Mouse (Mus musculus): ENCODE data around the gene Acvr1b. TPM values are rescaled to one million over a fixed set of nuclear protein-coding genes. Genes with fewer than 3 reads are reported as not detected.

The Acvr1b gene
- polyA plus RNA-seq, 1 experiment from 2014 or later = 22.4 TPM

DNA sequence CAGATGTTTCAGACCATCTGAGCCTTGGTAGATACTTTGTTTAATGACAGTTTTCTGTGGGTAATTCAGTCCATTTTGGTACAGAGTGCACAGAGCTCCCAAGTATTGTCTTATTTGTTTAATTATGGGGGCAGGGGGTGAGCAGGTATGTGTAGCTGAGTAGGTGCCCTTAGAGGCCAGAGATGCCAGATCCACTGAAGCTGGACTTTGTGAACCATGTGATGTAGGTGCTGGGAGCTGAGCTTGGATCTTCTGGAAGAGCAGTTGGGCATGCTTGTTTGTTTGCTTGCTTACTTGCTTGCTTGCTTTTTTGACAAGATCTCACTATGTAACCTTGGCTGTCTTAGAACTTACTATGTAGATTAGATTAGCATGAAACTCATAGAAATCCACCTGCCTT is 23.1 kb downstream of the Acvr1b start:
- Histone ChIP-seq H3K9me3 (ENCODE audit: control insufficient read depth, low read length) (no peaks in the 10 kb centered on the region), H3K36me3 (ENCODE audit: control insufficient read depth, insufficient read depth, low read length) (peaks cover 46% of the 10 kb centered on the region)

DNA sequence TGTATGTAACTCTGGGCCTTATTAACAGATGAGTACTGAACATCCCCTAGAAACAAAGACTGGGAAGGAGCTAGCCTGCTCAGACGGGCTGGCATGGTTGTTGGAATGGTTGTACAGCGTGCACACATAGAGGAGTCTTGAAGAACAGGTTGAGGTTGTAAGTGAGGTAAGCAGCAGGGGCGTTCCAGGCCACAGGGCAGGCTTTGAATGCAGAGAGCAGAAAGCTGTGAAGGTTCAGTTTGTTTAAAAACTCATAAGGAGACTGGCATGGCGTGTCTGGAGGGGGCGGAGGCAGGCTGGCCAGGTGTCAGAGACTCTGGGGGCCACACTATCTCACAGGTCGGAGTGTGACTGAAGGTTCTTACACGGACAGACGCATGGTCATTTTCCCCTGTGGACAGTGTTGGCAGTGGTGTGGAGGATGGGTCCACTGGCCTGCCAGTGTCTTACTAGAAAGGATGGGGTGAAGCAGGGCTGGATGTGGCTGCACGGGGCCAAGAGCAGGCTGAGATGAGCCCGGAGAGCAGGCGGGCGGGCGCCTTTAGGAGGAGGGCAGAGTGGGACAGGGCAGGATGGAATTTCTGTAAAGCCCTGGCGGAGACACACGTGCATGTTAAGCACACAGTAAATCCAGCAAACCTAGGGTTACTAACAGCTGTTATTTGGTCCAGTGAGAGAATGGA is 23.8 kb downstream of the Acvr1b start:
- Histone ChIP-seq H3K9me3 (ENCODE audit: control insufficient read depth, low read length) (no peaks in the 10 kb centered on the region), H3K4me3 (ENCODE audit: low read length) (no peak overlapping the region), H3K9ac (ENCODE audit: low read depth, low read length) (no peak overlapping the region), H3K36me3 (ENCODE audit: control insufficient read depth, insufficient read depth, low read length) (peaks cover 53% of the 10 kb centered on the region), H3K27ac (ENCODE audit: low read depth, low read length) (no peak overlapping the region), H3K4me1 (ENCODE audit: control insufficient read depth, insufficient read depth, low read depth, low read length) (peaks cover 5% of the 10 kb centered on the region; the same call in 1 of the 2 replicates), H3K27me3 (replicated peaks; ENCODE audit: control insufficient read depth, insufficient read depth, low read length) (no peaks in the 10 kb centered on the region), H3K4me2 (ENCODE audit: low read length) (no peak overlapping the region)
- ATAC-seq = 0 out of 2 replicates have a peak, but pooled peaks have one; percentile 16
- WGBS = 91% methylated on average over 15 of the region's 15 CpGs

More for the DNA sequence above, 23.1 kb downstream of the Acvr1b start:
- no peak overlapping the region for H3K27ac ChIP-seq (ENCODE audit: low read depth, low read length)
- ATAC-seq = no peak
- H3K4me1 ChIP-seq (ENCODE audit: control insufficient read depth, insufficient read depth, low read depth, low read length) = peaks cover 11% of the 10 kb centered on the region
- H3K27me3 ChIP-seq (replicated peaks; ENCODE audit: control insufficient read depth, insufficient read depth, low read length) = no peaks in the 10 kb centered on the region
- no peak overlapping the region for H3K4me2 ChIP-seq (ENCODE audit: low read length)
- no peak overlapping the region for H3K9ac ChIP-seq (ENCODE audit: low read depth, low read length)
- no peak overlapping the region for H3K4me3 ChIP-seq (ENCODE audit: low read length)

DNA sequence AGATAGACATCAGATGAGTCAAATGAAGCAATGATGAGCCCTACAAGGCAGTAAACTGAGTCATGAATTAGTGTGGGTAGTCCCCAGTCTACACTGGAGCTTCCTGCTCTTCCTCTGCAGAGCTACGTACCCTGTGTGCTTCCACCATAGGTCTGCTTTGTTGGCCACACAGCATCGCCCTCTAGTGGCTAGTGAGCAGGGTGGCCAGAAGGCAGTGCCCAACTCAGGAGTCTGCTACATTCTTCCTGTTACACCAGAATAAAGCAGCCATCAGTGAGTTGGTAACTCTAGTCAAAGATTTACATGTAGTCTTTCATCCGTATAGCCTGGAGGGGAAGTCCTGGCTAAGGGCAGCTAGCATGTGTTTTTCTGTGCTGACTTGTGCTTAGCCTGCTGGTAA is 24.4 kb downstream of the Acvr1b start:
- H3K9ac ChIP-seq (ENCODE audit: low read depth, low read length) = no peak overlapping the region
- no peaks in the 10 kb centered on the region for H3K9me3 ChIP-seq (ENCODE audit: control insufficient read depth, low read length)
- H3K4me1 ChIP-seq (ENCODE audit: control insufficient read depth, insufficient read depth, low read depth, low read length) = 0 out of 2 replicates have a peak, but pooled peaks cover under 1% of the 10 kb centered on the region
- H3K27ac ChIP-seq (ENCODE audit: low read depth, low read length) = no peak overlapping the region
- peaks cover 58% of the 10 kb centered on the region for H3K36me3 ChIP-seq (ENCODE audit: control insufficient read depth, insufficient read depth, low read length)
- H3K4me2 ChIP-seq (ENCODE audit: low read length) = no peak overlapping the region
- no peak overlapping the region for H3K4me3 ChIP-seq (ENCODE audit: low read length)
- no peaks in the 10 kb centered on the region for H3K27me3 ChIP-seq (replicated peaks; ENCODE audit: control insufficient read depth, insufficient read depth, low read length)
- 21% methylated on average over 3 of the region's 3 CpGs for WGBS
- ATAC-seq = peak; percentile 76

DNA sequence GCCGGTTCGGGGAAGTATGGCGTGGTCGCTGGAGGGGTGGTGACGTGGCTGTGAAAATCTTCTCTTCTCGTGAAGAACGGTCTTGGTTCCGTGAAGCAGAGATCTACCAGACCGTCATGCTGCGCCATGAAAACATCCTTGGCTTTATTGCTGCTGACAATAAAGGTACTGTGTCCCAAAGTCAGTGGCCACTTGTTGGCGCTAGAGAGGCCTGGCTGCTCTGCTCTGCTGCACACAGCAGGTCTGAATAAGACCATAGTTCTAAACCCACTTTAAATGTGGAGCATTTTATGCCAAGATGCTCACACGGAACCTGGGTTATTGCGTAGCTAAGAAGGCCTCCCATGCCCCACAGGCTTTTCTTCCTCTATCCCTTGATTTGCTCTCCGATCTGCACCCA is 25.0 kb downstream of the Acvr1b start:
- no peak for ATAC-seq

DNA sequence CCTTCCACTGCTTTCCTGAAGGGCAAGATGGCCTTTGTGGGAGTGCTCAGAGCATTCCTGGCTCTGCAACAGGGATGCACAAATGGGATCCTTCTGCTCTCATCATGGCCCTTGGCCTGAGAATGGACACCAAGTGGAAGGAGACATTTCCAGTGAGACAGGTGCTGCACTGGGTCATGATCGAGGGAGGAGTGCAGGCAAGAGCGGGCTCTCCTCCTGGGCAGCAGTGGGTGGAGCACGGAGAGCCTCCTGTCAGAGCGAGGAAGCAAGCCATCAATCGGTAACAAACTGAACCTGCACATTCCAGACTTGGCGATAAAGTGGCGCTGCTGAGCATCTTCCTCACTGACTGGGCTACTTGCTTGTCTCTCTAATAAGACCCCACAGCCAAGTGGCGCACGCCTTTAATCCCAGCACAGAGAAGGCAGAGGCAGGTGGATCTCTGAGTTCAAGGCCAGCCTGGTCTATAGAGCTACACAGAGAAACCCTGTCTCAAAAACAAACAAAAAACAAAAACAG is 27.0 kb downstream of the Acvr1b start:
- Histone ChIP-seq H3K9ac (ENCODE audit: low read depth, low read length) (no peak overlapping the region), H3K4me2 (ENCODE audit: low read length) (no peak overlapping the region), H3K27ac (ENCODE audit: low read depth, low read length) (no peak overlapping the region), H3K4me3 (ENCODE audit: low read length) (no peak overlapping the region), H3K9me3 (ENCODE audit: control insufficient read depth, low read length) (no peaks in the 10 kb centered on the region), H3K27me3 (replicated peaks; ENCODE audit: control insufficient read depth, insufficient read depth, low read length) (no peaks in the 10 kb centered on the region), H3K4me1 (ENCODE audit: control insufficient read depth, insufficient read depth, low read depth, low read length) (no peaks in the 10 kb centered on the region), H3K36me3 (ENCODE audit: control insufficient read depth, insufficient read depth, low read length) (peaks cover 52% of the 10 kb centered on the region)
- 99% methylated on average over 9 of the region's 9 CpGs for WGBS
- no peak for ATAC-seq

More for the DNA sequence above, 25.0 kb downstream of the Acvr1b start:
- no peaks in the 10 kb centered on the region for H3K4me1 ChIP-seq (ENCODE audit: control insufficient read depth, insufficient read depth, low read depth, low read length)
- no peak overlapping the region for H3K4me2 ChIP-seq (ENCODE audit: low read length)
- WGBS = 82% methylated on average over 14 of the region's 14 CpGs
- no peak overlapping the region for H3K9ac ChIP-seq (ENCODE audit: low read depth, low read length)
- H3K27ac ChIP-seq (ENCODE audit: low read depth, low read length) = no peak overlapping the region
- peaks cover 59% of the 10 kb centered on the region for H3K36me3 ChIP-seq (ENCODE audit: control insufficient read depth, insufficient read depth, low read length)
- no peak overlapping the region for H3K4me3 ChIP-seq (ENCODE audit: low read length)
- no peaks in the 10 kb centered on the region for H3K9me3 ChIP-seq (ENCODE audit: control insufficient read depth, low read length)
- no peaks in the 10 kb centered on the region for H3K27me3 ChIP-seq (replicated peaks; ENCODE audit: control insufficient read depth, insufficient read depth, low read length)

DNA sequence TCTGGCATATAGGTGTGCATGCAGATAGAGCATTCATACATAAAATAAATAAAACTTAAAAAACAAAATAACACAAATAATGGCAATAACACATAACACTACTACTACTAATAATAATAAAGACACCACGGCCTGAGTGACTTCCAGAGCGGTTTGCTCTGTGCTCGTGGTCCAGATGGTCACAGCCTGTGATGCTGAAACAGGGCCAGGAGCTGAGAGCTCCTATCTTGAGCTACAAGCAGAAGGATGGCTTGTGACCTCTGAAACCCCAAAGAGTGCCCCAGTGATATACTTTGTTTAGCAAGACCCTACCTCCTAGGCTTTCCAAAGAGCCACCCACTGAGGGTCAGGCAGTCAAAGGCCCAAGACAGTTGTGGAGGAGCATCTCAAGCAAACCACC is 27.5 kb downstream of the Acvr1b start:
- no peak overlapping the region for H3K27ac ChIP-seq (ENCODE audit: low read depth, low read length)
- ATAC-seq = no peak
- no peaks in the 10 kb centered on the region for H3K27me3 ChIP-seq (replicated peaks; ENCODE audit: control insufficient read depth, insufficient read depth, low read length)
- H3K36me3 ChIP-seq (ENCODE audit: control insufficient read depth, insufficient read depth, low read length) = peaks cover 51% of the 10 kb centered on the region
- H3K4me3 ChIP-seq (ENCODE audit: low read length) = no peak overlapping the region
- no peaks in the 10 kb centered on the region for H3K4me1 ChIP-seq (ENCODE audit: control insufficient read depth, insufficient read depth, low read depth, low read length)
- no peak overlapping the region for H3K4me2 ChIP-seq (ENCODE audit: low read length)
- WGBS = 86% methylated on average over 3 of the region's 3 CpGs
- H3K9ac ChIP-seq (ENCODE audit: low read depth, low read length) = no peak overlapping the region
- no peaks in the 10 kb centered on the region for H3K9me3 ChIP-seq (ENCODE audit: control insufficient read depth, low read length)

DNA sequence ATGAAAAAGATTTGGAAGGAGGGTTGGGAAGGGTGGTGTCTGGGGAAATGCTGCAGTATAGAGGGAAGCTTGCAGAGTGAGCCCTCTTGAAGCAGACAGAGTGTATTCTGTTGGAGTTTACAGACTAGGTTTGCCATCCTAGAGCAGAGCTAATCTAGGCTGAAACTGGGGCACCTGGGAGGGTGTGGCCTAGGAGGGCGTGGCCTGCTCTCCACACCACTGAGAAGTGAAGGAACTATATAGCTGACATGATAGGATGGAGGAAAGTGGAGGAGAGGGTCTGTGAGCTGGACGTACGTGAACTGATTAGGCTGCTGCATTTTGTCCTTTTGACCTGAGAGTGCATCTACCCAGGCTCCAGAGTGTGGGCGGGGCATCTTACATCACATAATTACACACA is 29.8 kb downstream of the Acvr1b start:
- H3K27ac ChIP-seq (ENCODE audit: low read depth, low read length) = no peak overlapping the region
- no peak overlapping the region for H3K4me3 ChIP-seq (ENCODE audit: low read length)
- ATAC-seq = no peak
- no peaks in the 10 kb centered on the region for H3K9me3 ChIP-seq (ENCODE audit: control insufficient read depth, low read length)
- H3K4me1 ChIP-seq (ENCODE audit: control insufficient read depth, insufficient read depth, low read depth, low read length) = no peaks in the 10 kb centered on the region
- H3K27me3 ChIP-seq (replicated peaks; ENCODE audit: control insufficient read depth, insufficient read depth, low read length) = no peaks in the 10 kb centered on the region
- H3K36me3 ChIP-seq (ENCODE audit: control insufficient read depth, insufficient read depth, low read length) = peaks cover 54% of the 10 kb centered on the region
- 92% methylated on average over 4 of the region's 4 CpGs for WGBS
- H3K9ac ChIP-seq (ENCODE audit: low read depth, low read length) = no peak overlapping the region
- no peak overlapping the region for H3K4me2 ChIP-seq (ENCODE audit: low read length)

DNA sequence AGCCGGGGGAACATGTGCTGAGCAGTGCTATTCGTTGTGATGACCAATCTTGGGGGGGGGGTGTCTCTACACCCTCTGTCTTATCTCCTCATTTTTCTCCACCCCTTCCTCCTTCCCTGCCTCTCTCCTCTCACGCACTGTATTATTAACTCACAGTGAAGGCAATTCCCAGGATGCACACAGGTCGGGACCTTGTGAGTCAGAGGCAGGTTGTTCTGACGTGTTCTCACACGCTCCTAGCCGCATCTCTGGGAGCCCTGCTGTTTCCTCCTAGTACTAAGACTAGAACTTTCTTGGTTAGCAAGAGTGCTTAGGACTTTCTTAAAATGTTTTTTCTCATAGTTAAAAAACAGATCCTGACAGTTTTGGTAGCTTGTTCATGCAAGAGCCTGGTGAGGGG is 30.9 kb downstream of the Acvr1b start:
- Histone ChIP-seq H3K9me3 (ENCODE audit: control insufficient read depth, low read length) (no peaks in the 10 kb centered on the region), H3K9ac (ENCODE audit: low read depth, low read length) (no peak overlapping the region), H3K27me3 (replicated peaks; ENCODE audit: control insufficient read depth, insufficient read depth, low read length) (no peaks in the 10 kb centered on the region), H3K4me1 (ENCODE audit: control insufficient read depth, insufficient read depth, low read depth, low read length) (no peaks in the 10 kb centered on the region), H3K36me3 (ENCODE audit: control insufficient read depth, insufficient read depth, low read length) (peaks cover 56% of the 10 kb centered on the region), H3K4me3 (ENCODE audit: low read length) (no peak overlapping the region), H3K4me2 (ENCODE audit: low read length) (no peak overlapping the region), H3K27ac (ENCODE audit: low read depth, low read length) (no peak overlapping the region)
- WGBS = 78% methylated on average over 7 of the region's 7 CpGs
- no peak for ATAC-seq

DNA sequence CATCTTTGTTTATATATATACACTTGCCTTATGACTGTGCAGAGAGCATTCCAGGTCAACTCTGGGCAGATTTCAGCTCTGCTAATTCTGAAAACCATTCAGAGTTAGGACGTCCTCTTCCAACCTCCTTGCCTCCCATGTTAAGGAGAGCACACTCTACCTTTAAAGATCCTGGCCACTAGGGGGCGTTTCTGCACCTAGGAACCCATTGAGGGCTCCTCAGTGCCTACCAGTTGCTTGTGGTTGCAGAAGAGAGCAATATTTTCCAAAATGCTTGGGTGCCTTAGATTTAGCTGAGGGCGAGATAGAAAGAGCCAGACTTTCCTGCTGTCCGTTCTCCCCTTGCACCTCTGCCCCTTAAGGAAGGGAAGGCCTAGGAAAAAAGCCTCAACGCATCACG is 36.4 kb downstream of the Acvr1b start:
- Histone ChIP-seq H3K4me1 (ENCODE audit: control insufficient read depth, insufficient read depth, low read depth, low read length) (no peaks in the 10 kb centered on the region), H3K36me3 (ENCODE audit: control insufficient read depth, insufficient read depth, low read length) (peaks cover 32% of the 10 kb centered on the region), H3K4me3 (ENCODE audit: low read length) (no peak overlapping the region), H3K27ac (ENCODE audit: low read depth, low read length) (no peak overlapping the region), H3K4me2 (ENCODE audit: low read length) (no peak overlapping the region), H3K9me3 (ENCODE audit: control insufficient read depth, low read length) (no peaks in the 10 kb centered on the region), H3K9ac (ENCODE audit: low read depth, low read length) (no peak overlapping the region), H3K27me3 (replicated peaks; ENCODE audit: control insufficient read depth, insufficient read depth, low read length) (no peaks in the 10 kb centered on the region)
- ATAC-seq = peak; percentile 5; the same call in 1 of the 2 replicates
- WGBS = 64% methylated on average over 6 of the region's 6 CpGs

Data from hindbrain, embryonic 16.5 days (tissue).